In the genomic region with DNA sequence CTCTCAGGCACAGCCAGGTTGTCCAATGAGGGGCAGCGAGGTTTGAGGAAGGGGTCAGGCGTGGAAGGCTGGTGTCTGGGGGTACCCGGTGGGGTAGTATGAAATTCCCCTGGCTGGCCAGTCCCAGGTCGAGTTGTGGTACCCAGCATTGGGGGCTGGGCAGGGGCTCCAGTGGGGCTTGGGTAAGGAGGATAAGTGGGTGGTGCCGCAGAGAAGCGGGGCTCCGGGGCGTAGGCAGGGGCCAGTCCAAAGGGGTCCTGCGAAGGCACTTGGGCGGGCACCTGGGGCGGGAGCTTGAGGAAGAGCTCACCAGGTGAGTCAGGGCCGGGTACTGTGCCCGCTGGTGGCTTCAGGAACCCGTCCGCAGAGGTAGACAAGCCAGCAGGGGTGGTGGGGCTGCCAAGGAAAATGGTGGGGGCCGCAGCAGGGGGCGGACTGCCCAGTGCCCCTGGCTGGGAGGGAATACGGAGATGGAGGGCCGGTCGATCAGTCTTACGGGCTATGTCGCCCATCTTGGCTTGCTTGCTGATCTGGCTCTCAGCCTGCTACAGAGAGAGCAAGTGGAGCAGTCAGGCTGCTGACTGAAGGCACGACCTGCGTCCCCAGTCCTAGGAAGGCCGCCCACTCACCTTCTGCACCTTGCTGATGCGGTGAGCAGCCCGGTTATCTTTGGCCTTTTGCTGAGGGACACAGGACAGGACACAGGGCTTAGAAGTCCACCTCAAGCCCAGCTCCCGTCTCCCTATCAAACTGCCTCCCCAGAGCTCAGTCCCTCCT, we compare ENCODE assay signal across 20 mouse cellular contexts. TPM values are rescaled to one million over a fixed set of nuclear protein-coding genes. Genes with fewer than 3 reads are reported as not detected.
DNase-seq lines count a peak whose midpoint lies in the region; ATAC-seq and TF ChIP-seq lines count a peak whose summit lies in the region.
"Had no signal": no experiment of that assay in that cellular context is flagged by ENCODE, and none has a peak within 500 bp of the region (broad histone marks: within the 10 kb centered on the region; RNA-seq: fewer than 3 reads in every experiment).

No protein-coding gene starts in this region.

- H3K27ac ChIP-seq in heart, embryonic 10.5 days: peak overlapping the region; percentile 4; the same call in 1 of the 2 replicates
- H3K27ac ChIP-seq in heart, embryonic 12.5 days (ENCODE audit: poor library complexity, severe bottlenecking): no peak overlapping the region
- H3K27ac ChIP-seq in neural tube, embryonic 15.5 days (replicated peaks): no peak overlapping the region
- H3K27ac ChIP-seq: heart, embryonic 15.5 days had no signal

- peaks cover 14% of the 10 kb centered on the region for H3K79me2 ChIP-seq in myocyte (ENCODE audit: control insufficient read depth, insufficient read depth)

- H3K36me3 ChIP-seq in heart, embryonic 10.5 days: peaks cover 100% of the 10 kb centered on the region
- peaks cover 100% of the 10 kb centered on the region for H3K36me3 ChIP-seq in heart, embryonic 12.5 days
- peaks cover 99% of the 10 kb centered on the region for H3K36me3 ChIP-seq in neural tube, embryonic 15.5 days
- H3K36me3 ChIP-seq in myocyte (ENCODE audit: control insufficient read depth, insufficient read depth): peaks cover 65% of the 10 kb centered on the region

- no peak overlapping the region for H3ac ChIP-seq in myocyte (ENCODE audit: control insufficient read depth, insufficient read length)

- H3K27me3 ChIP-seq in heart, embryonic 10.5 days (ENCODE audit: insufficient read depth, poor library complexity, severe bottlenecking): no peaks in the 10 kb centered on the region
- H3K27me3 ChIP-seq in heart, embryonic 12.5 days (replicated peaks): no peaks in the 10 kb centered on the region
- no peaks in the 10 kb centered on the region for H3K27me3 ChIP-seq in neural tube, embryonic 15.5 days (replicated peaks)
- H3K27me3 ChIP-seq in myocyte (ENCODE audit: control insufficient read depth, insufficient read depth, insufficient read length): no peaks in the 10 kb centered on the region
- H3K27me3 ChIP-seq: heart, embryonic 15.5 days had no signal

- intact Hi-C loops in left cerebral cortex, postnatal 25 days (cut with DNase I): no loop called here

- H3K4me1 ChIP-seq in heart, embryonic 10.5 days: peaks cover 4% of the 10 kb centered on the region; the same call in 1 of the 2 replicates
- no peaks in the 10 kb centered on the region for H3K4me1 ChIP-seq in heart, embryonic 12.5 days (replicated peaks)
- H3K4me1 ChIP-seq in neural tube, embryonic 15.5 days: no peaks in the 10 kb centered on the region
- H3K4me1 ChIP-seq: heart, embryonic 15.5 days had no signal

- H3K9me3 ChIP-seq in heart, embryonic 10.5 days: no peaks in the 10 kb centered on the region
- no peaks in the 10 kb centered on the region for H3K9me3 ChIP-seq in heart, embryonic 12.5 days (replicated peaks)
- H3K9me3 ChIP-seq in neural tube, embryonic 15.5 days (replicated peaks): no peaks in the 10 kb centered on the region
- H3K9me3 ChIP-seq: heart, embryonic 15.5 days had no signal

- 92% methylated on average over 28 of the region's 28 CpGs for WGBS in heart, embryonic 10.5 days
- WGBS in heart, embryonic 12.5 days: 92% methylated on average over 28 of the region's 28 CpGs
- 97% methylated on average over 28 of the region's 28 CpGs for WGBS in neural tube, embryonic 15.5 days

- no peak overlapping the region for H3K9ac ChIP-seq in heart, embryonic 12.5 days
- no peak overlapping the region for H3K9ac ChIP-seq in neural tube, embryonic 15.5 days (replicated peaks)
- H3K9ac ChIP-seq: heart, embryonic 15.5 days had no signal

- no peak overlapping the region for H3K4me3 ChIP-seq in heart, embryonic 10.5 days
- no peak overlapping the region for H3K4me3 ChIP-seq in heart, embryonic 12.5 days
- H3K4me3 ChIP-seq in neural tube, embryonic 15.5 days (replicated peaks): no peak overlapping the region
- H3K4me3 ChIP-seq in myocyte: no peak overlapping the region
- H3K4me3 ChIP-seq: heart, embryonic 15.5 days had no signal

- no peak overlapping the region for H3K4me2 ChIP-seq in heart, embryonic 12.5 days
- H3K4me2 ChIP-seq in neural tube, embryonic 15.5 days: no peak overlapping the region
- no peak overlapping the region for H3K4me2 ChIP-seq in myocyte (ENCODE audit: low read depth)
- H3K4me2 ChIP-seq: heart, embryonic 15.5 days; liver, embryonic 11.5 days had no signal

- no peak for ATAC-seq in heart, embryonic 12.5 days (ENCODE audit: insufficient number of reproducible peaks, low FRiP score)
- peak; percentile 26; the same call in 1 of the 2 replicates for ATAC-seq in neural tube, embryonic 15.5 days (ENCODE audit: low FRiP score)
- ATAC-seq: forebrain, embryonic 14.5 days; hindbrain, embryonic 16.5 days had no signal

- no peak for TF ChIP-seq POLR2A in myocyte (IDR thresholded peaks at IDR 0.05; ENCODE audit: insufficient read length, low read depth)

- DNase-seq in cerebellum, adult 9-11 months: peak; percentile 70
- no peak for DNase-seq in cerebellum, adult 11 months
- no peak for DNase-seq in heart, embryonic 10.5 days (ENCODE audit: low spot score)
- DNase-seq in neural tube, embryonic 10.5 days (ENCODE audit: extremely low spot score, low spot score): no peak
- DNase-seq in left cerebral cortex, postnatal 25 days (ENCODE audit: low spot score in 2 of 2): no peak
- DNase-seq: adrenal gland, adult 2 months; heart, postnatal 4 days; kidney, adult 11 months; left cerebral cortex, postnatal 4 days; lung, adult 2 months; lung, postnatal 36 days had no signal

TF ChIP-seq in myocyte, 11 proteins besides CTCF, POLR2A, EP300 and RAD21:
- TF ChIP-seq USF1 (IDR thresholded peaks at IDR 0.05; ENCODE audit: low read depth) (no peak), POLR2AphosphoS2 (IDR thresholded peaks at IDR 0.05; ENCODE audit: insufficient read length, low read depth) (peak; percentile 36), SRF (IDR thresholded peaks at IDR 0.05; ENCODE audit: control insufficient read depth, insufficient read length, low read depth) (no peak)

RNA-seq across cellular contexts. Expression of a gene that starts 17.7 kb away (rescaled TPM):
- 10.1 and 12.0 TPM in 2 replicates for polyA plus RNA-seq in heart, embryonic 10.5 days (2016; fragmentation: Nextera tagmentation; extraction: Ambion mirVana)
- polyA plus RNA-seq in heart, embryonic 12.5 days (2016; fragmentation: Nextera tagmentation; extraction: Ambion mirVana): 9.2 and 10.3 TPM in 2 replicates
- polyA plus RNA-seq in neural tube, embryonic 15.5 days (2015; fragmentation: Nextera tagmentation; extraction: Ambion mirVana): 9.9 and 10.1 TPM in 2 replicates
- 27.1 TPM for polyA plus RNA-seq in myocyte (2012; fragmentation: generic; extraction: Trizol)
- 10 to 100 TPM; 78.0 to 80.2 TPM for total RNA-seq in left cerebral cortex, postnatal 25 days (2021)

RNA-seq across cellular contexts. Expression of a gene that starts 22.0 kb away (rescaled TPM):
- polyA plus RNA-seq in heart, embryonic 10.5 days (2016; fragmentation: Nextera tagmentation; extraction: Ambion mirVana): 95.0 and 97.7 TPM in 2 replicates
- 81.5 and 83.5 TPM in 2 replicates for polyA plus RNA-seq in heart, embryonic 12.5 days (2016; fragmentation: Nextera tagmentation; extraction: Ambion mirVana)
- 66.4 and 72.9 TPM in 2 replicates for polyA plus RNA-seq in neural tube, embryonic 15.5 days (2015; fragmentation: Nextera tagmentation; extraction: Ambion mirVana)
- 99.7 TPM for polyA plus RNA-seq in myocyte (2012; fragmentation: generic; extraction: Trizol)
- total RNA-seq in left cerebral cortex, postnatal 25 days (2021): 10 to 100 TPM; 44.1 to 55.6 TPM

RNA-seq across cellular contexts. Expression of a gene that starts 41.0 kb away (rescaled TPM):
- polyA plus RNA-seq in heart, embryonic 10.5 days (2016; fragmentation: Nextera tagmentation; extraction: Ambion mirVana): 6.5 and 11.8 TPM in 2 replicates
- 4.3 and 6.1 TPM in 2 replicates for polyA plus RNA-seq in heart, embryonic 12.5 days (2016; fragmentation: Nextera tagmentation; extraction: Ambion mirVana)
- 27.0 and 33.2 TPM in 2 replicates for polyA plus RNA-seq in neural tube, embryonic 15.5 days (2015; fragmentation: Nextera tagmentation; extraction: Ambion mirVana)
- 7.6 TPM for polyA plus RNA-seq in myocyte (2012; fragmentation: generic; extraction: Trizol)
- 10 to 100 TPM in 1 of 2 experiments, 1 to 10 TPM in 1; 8.2 to 11.6 TPM for total RNA-seq in left cerebral cortex, postnatal 25 days (2021)

RNA-seq across cellular contexts. Expression of a gene that starts 44.1 kb away (rescaled TPM):
- 0.06 TPM in 1 of 2 replicates, not detected in the other for polyA plus RNA-seq in heart, embryonic 10.5 days (2016; fragmentation: Nextera tagmentation; extraction: Ambion mirVana)
- 0.04 and 0.14 TPM in 2 replicates for polyA plus RNA-seq in heart, embryonic 12.5 days (2016; fragmentation: Nextera tagmentation; extraction: Ambion mirVana)
- 0.18 and 0.36 TPM in 2 replicates for polyA plus RNA-seq in neural tube, embryonic 15.5 days (2015; fragmentation: Nextera tagmentation; extraction: Ambion mirVana)
- polyA plus RNA-seq in myocyte (2012; fragmentation: generic; extraction: Trizol): 0.11 TPM
- 100 to 1,000 TPM; 829 to 842 TPM for total RNA-seq in left cerebral cortex, postnatal 25 days (2021)
- total RNA-seq: granulocyte monocyte progenitor cell, adult 5-6 weeks; megakaryocyte-erythroid progenitor cell, adult 5-6 weeks had no signal

RNA-seq across cellular contexts. Expression of a gene that starts 45.0 kb away (rescaled TPM):
- polyA plus RNA-seq in heart, embryonic 10.5 days (2016; fragmentation: Nextera tagmentation; extraction: Ambion mirVana): 2.9 and 3.0 TPM in 2 replicates
- 4.5 and 4.6 TPM in 2 replicates for polyA plus RNA-seq in heart, embryonic 12.5 days (2016; fragmentation: Nextera tagmentation; extraction: Ambion mirVana)
- polyA plus RNA-seq in neural tube, embryonic 15.5 days (2015; fragmentation: Nextera tagmentation; extraction: Ambion mirVana): 2.5 and 3.2 TPM in 2 replicates
- polyA plus RNA-seq in myocyte (2012; fragmentation: generic; extraction: Trizol): 0.11 TPM
- total RNA-seq in left cerebral cortex, postnatal 25 days (2021): under 1 TPM; 0.37 to 0.41 TPM
- total RNA-seq: granulocyte monocyte progenitor cell, adult 5-6 weeks; megakaryocyte-erythroid progenitor cell, adult 5-6 weeks had no signal
